Mouse (Mus musculus) inflammation-experienced regulatory T-cells, adult 6 months (primary cell): ENCODE data around the gene Gm4724. TPM values are rescaled to one million over a fixed set of nuclear protein-coding genes. Genes with fewer than 3 reads are reported as not detected.
"Not testable (repeated sequence)": the region's sequence is repeated elsewhere in the genome, so short reads cannot be mapped to it uniquely, and the experiment has no call there.

ENCODE experiments used
- ATAC-seq: one replicate; pipeline ENCODE4 v1.8.0; 2017
- polyA plus RNA-seq, 3 experiments: library from polyadenylated mRNA; unstranded; fragments of 100-300 nt; shearing (Covaris generic); gene quantifications; one replicate each; pipeline ENCODE4 v1.2.1; 2017

Gene Gm4724
- 10 to 100 TPM; 20.7 to 27.7 (median 21.4) TPM for polyA plus RNA-seq

GRCm38 (mm10) chr2:175435707-175436106 lies at the start of gene Gm4724:
Gene Gm4724 (minus strand): TSS chr2:175435807.
- not testable (repeated sequence) for ATAC-seq

- not testable (repeated sequence) for ATAC-seq
Observed at GRCm38 (mm10) chr2:175469685-175470084, 34.1 kb upstream of the Gm4724 start, which contains the start of gene Zfp965. Gene Zfp965 (plus strand): TSS chr2:175469985.

Other genes with a start within 250 kb of the Gm4724 start
- 1 to 10 TPM; 2.1 to 6.8 (median 5.9) TPM for gene Gm14391, start 228.9 kb downstream of the Gm4724 start, polyA plus RNA-seq
- gene Gm14440, start 160.7 kb downstream of the Gm4724 start, polyA plus RNA-seq, result 10 to 100 TPM in 1 of 3 experiments, 1 to 10 TPM in 1, not detected in 1; 1.2 to 11.2 TPM
- gene Gm4631, start 97.6 kb downstream of the Gm4724 start, polyA plus RNA-seq, result 10 to 100 TPM in 1 of 3 experiments, 1 to 10 TPM in 2; 9.7 to 15.0 (median 9.8) TPM
- 1 to 10 TPM; 2.5 to 3.4 (median 3.2) TPM for gene Zfp968, start 63.4 kb downstream of the Gm4724 start, polyA plus RNA-seq
- 10 to 100 TPM in 1 of 3 experiments, 1 to 10 TPM in 2; 8.6 to 11.3 (median 8.8) TPM for gene Zfp965, start 34.2 kb upstream of the Gm4724 start, polyA plus RNA-seq
- 10 to 100 TPM in 1 of 3 experiments, 1 to 10 TPM in 1, not detected in 1; 7.6 to 17.4 TPM for gene Gm11007, start 208.2 kb upstream of the Gm4724 start, polyA plus RNA-seq